Mouse (Mus musculus) intestine, embryonic 14.5 days (tissue): ENCODE measurements at regions not wholly inside any gene's neighbourhood (a gene's known extent, or its start where the extent isn't known, plus 50 kb on each side); places are given as distances from the start of the nearest gene placed in this dataset.

Experiments
- ATAC-seq: fragments of 200-750 bp; cut with Nextera tagmentation; replicated peaks from 2 replicates; pipeline ENCODE4 v1.8.0; 2017; ENCODE audit warnings: low read depth, moderate number of reproducible peaks, moderate TSS enrichment, moderate library complexity; ENCODE audit not compliant: low FRiP score, low TSS enrichment
- DNase-seq: peaks from one replicate; pipeline ENCODE4 v3.0.0-alpha.2; 2018; ENCODE audit warnings: low spot score
- H3K27ac ChIP-seq: fragments of 300-500 bp; sonication (generic); 2 replicates; pipeline ENCODE4 v1.5.1; 2014; ENCODE audit warnings: low read depth, mild to moderate bottlenecking, control low read depth
- H3K27me3 ChIP-seq: fragments of 300-500 bp; sonication (generic); replicated peaks from 2 replicates; pipeline ENCODE4 v1.6.1; 2014; ENCODE audit warnings: low read length, control low read depth; ENCODE audit not compliant: control insufficient read depth, insufficient read depth
- H3K36me3 ChIP-seq: fragments of 300-500 bp; sonication (generic); 2 replicates; pipeline ENCODE4 v1.6.1; 2014; ENCODE audit warnings: low read length, control low read depth; ENCODE audit not compliant: control insufficient read depth, insufficient read depth
- H3K4me1 ChIP-seq: fragments of 300-500 bp; sonication (generic); replicated peaks from 2 replicates; pipeline ENCODE4 v1.6.1; 2014; ENCODE audit warnings: low read length, control low read depth, mixed read lengths; ENCODE audit not compliant: control insufficient read depth, insufficient read depth
- H3K4me2 ChIP-seq: fragments of 300-500 bp; sonication (generic); 2 replicates; pipeline ENCODE4 v1.6.1; 2014; ENCODE audit warnings: low read length
- H3K4me3 ChIP-seq: fragments of 300-500 bp; sonication (generic); 2 replicates; pipeline ENCODE4 v1.5.1; 2014; ENCODE audit warnings: low read depth, low read length, control low read depth, mixed read lengths
- H3K9ac ChIP-seq: fragments of 300-500 bp; sonication (generic); 2 replicates; pipeline ENCODE4 v1.6.1; 2014; ENCODE audit warnings: mild to moderate bottlenecking, low read length
- H3K9me3 ChIP-seq: fragments of 300-500 bp; sonication (generic); 2 replicates; pipeline ENCODE4 v1.6.1; 2016; ENCODE audit warnings: low read length, control low read depth; ENCODE audit not compliant: control insufficient read depth
- WGBS: fragments of 180-500 bp; shearing (Covaris S2); extraction: QIAGEN DNeasy Blood & Tissue Kit; methylation state at CpG from one replicate; pipeline ENCODE4 v1.1.7; 2014; 5-methylcytosine and 5-hydroxymethylcytosine counted together

DNA sequence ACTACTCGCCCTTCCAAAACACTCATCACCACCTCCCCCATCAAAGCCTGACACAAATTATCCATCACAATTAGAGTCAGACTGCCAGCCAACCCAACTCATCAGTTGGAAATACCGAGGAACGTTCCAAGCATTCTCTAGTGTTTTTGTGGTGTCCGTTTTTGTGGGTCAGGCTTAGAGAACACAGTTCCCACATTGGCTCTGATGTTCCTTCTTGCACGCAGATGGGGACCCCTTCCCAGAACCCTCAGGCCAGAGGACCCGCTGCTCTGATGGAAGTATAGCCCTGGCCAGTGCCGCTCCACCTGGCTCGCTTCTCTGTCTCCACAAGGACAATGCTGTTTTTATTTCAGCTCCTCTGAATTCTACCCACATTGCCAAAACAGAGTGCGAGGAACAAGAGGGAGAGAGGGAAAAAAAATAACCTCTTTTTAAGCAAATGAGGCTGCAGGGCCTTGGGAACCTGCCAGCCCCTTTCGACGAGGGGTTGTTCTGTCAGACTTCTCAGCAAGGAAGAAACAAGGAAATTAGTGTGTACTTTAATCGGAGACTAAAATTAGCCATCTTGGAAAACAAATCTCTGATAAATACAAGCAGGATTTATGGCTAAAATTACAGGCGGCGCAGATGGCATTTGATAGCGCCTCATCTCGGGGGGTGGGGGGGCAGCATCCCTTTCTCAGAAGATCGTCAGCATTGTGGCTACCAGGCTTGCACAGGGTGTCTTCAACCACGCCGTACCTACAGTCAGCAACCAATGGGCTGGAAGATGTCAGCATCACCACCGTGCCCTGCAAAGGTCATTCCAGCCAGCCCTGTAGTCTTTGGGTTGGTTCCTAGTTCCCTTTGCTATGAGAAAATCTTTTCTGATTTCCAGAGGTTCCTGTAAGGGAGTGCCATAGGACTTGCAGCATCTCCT is 191.4 kb upstream of the Zdhhc25 start:
- Histone ChIP-seq H3K4me2 (no peak overlapping the region), H3K36me3 (no peaks in the 10 kb centered on the region), H3K27ac (no peak overlapping the region), H3K9me3 (no peaks in the 10 kb centered on the region; the same call in 1 of the 2 replicates), H3K9ac (no peak overlapping the region), H3K4me1 (no peaks in the 10 kb centered on the region), H3K27me3 (no peaks in the 10 kb centered on the region), H3K4me3 (no peak overlapping the region)
- no peak for DNase-seq
- ATAC-seq = no peak
- WGBS = 83% methylated on average over 20 of the region's 20 CpGs

- DNase-seq (no peak), ATAC-seq (no peak)
- WGBS = 77% methylated on average over 4 of the region's 4 CpGs
- Histone ChIP-seq H3K36me3 (no peaks in the 10 kb centered on the region), H3K4me1 (no peaks in the 10 kb centered on the region), H3K9ac (no peak overlapping the region), H3K4me3 (no peak overlapping the region), H3K27me3 (no peaks in the 10 kb centered on the region), H3K9me3 (no peaks in the 10 kb centered on the region; the same call in 1 of the 2 replicates), H3K4me2 (no peak overlapping the region), H3K27ac (no peak overlapping the region)
Observed at GRCm38 (mm10) chr15:88414206-88414605, 185.9 kb upstream of the Zdhhc25 start.

DNA sequence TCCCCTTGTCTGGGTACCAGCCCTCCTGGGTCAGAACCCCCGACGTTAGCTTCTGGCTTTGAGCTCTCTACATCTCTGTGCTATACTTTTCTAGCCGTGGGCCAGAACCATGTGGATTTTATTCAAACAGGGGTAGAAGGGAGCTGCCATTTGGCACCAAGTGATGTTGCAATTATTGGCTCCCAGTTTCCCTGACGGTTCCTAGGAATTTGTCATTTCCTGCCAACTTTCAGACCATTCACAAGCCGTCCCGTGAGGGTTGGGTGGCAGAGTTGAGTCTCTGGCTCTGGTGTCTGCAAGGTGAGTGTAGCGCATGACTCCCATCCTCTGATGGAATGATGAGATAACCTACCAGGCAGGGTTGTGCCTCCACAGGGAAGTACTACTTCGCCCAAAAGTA is 181.2 kb upstream of the Zdhhc25 start:
- Histone ChIP-seq H3K27ac (no peak overlapping the region), H3K9me3 (no peaks in the 10 kb centered on the region), H3K9ac (no peak overlapping the region), H3K36me3 (no peaks in the 10 kb centered on the region), H3K4me1 (no peaks in the 10 kb centered on the region), H3K4me2 (no peak overlapping the region), H3K4me3 (no peak overlapping the region), H3K27me3 (no peaks in the 10 kb centered on the region)
- ATAC-seq (no peak), DNase-seq (no peak)
- 76% methylated on average over 8 of the region's 8 CpGs for WGBS

- 60% methylated on average over 7 of the region's 7 CpGs for WGBS
- H3K4me1 ChIP-seq = no peaks in the 10 kb centered on the region
- DNase-seq (peak; percentile 66), ATAC-seq (no peak)
- H3K27me3 ChIP-seq = no peaks in the 10 kb centered on the region
- no peaks in the 10 kb centered on the region for H3K9me3 ChIP-seq
- no peak overlapping the region for H3K4me2 ChIP-seq
- H3K9ac ChIP-seq = no peak overlapping the region
- H3K27ac ChIP-seq = no peak overlapping the region
- H3K4me3 ChIP-seq = no peak overlapping the region
- no peaks in the 10 kb centered on the region for H3K36me3 ChIP-seq
Observed at GRCm38 (mm10) chr15:88428441-88428840, 171.7 kb upstream of the Zdhhc25 start.

DNA sequence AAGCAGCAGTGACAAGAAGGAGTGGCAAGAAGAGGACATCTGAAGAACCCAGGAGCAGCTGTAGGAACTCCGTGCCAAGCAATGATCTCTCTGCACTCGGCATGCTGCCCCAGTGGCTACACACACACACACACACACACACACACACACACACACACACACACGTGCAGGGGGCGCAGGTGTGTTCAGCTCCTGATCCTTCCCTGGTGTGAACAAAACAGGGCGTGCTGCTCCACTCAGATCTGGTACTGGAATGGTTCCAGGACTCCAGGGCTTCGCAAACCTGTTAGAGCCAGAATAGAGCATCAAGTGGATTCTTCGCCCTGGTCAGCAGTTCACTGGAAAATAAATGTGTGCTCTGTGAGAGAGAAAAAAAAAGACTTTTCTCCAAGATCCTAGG is 169.2 kb upstream of the Zdhhc25 start:
- Histone ChIP-seq H3K36me3 (no peaks in the 10 kb centered on the region), H3K4me3 (no peak overlapping the region), H3K27me3 (no peaks in the 10 kb centered on the region), H3K4me1 (no peaks in the 10 kb centered on the region), H3K9me3 (no peaks in the 10 kb centered on the region), H3K9ac (no peak overlapping the region), H3K4me2 (no peak overlapping the region), H3K27ac (no peak overlapping the region)
- DNase-seq = no peak
- ATAC-seq = no peak
- 85% methylated on average over 7 of the region's 7 CpGs for WGBS

DNA sequence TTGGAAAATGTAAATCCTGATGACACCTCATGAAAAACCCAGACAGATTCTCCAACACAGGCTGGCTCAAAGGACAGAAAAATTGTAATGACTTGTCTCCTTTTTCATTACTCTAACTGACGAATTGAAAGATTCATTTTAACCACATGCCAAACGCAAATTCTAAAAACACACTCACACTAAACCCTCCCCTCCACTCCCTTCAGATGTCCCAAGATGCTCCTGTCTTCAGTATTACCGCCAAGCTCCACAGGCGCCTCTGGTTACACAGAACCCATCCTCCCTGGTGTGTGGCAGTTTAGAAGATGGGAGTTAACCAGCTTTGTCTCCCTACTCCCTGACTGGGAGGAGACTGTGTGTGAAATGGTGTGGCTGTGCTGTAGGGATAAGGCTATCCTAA is 151.8 kb upstream of the Zdhhc25 start:
- no peak for DNase-seq
- ATAC-seq = no peak
- no peak overlapping the region for H3K4me2 ChIP-seq
- no peaks in the 10 kb centered on the region for H3K9me3 ChIP-seq
- no peaks in the 10 kb centered on the region for H3K4me1 ChIP-seq
- H3K9ac ChIP-seq = no peak overlapping the region
- WGBS = 78% methylated on average over 4 of the region's 4 CpGs
- no peaks in the 10 kb centered on the region for H3K36me3 ChIP-seq
- H3K27me3 ChIP-seq = no peaks in the 10 kb centered on the region
- no peak overlapping the region for H3K4me3 ChIP-seq
- no peak overlapping the region for H3K27ac ChIP-seq

DNA sequence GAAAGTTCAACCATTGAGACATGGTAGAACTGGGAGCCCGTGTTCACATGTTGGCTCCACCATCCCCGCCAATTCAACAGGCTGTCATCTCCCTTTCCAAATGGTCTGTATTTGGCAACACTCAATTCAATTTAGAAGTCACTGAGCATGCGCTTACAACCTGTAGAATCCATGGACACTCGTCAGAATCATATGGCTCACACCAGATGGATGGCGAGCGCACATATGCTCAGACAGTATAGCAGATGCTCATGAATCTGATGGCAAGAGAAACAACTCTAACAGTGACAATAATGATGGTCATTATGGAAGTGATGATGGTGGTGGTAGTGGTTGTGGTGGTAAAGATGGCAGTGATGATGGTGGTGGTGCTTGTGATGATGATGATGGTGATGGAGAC is 148.9 kb upstream of the Zdhhc25 start:
- no peak overlapping the region for H3K4me2 ChIP-seq
- ATAC-seq (no peak), DNase-seq (no peak)
- 93% methylated on average over 6 of the region's 6 CpGs for WGBS
- H3K36me3 ChIP-seq = no peaks in the 10 kb centered on the region
- no peak overlapping the region for H3K27ac ChIP-seq
- no peaks in the 10 kb centered on the region for H3K4me1 ChIP-seq
- no peaks in the 10 kb centered on the region for H3K9me3 ChIP-seq
- no peak overlapping the region for H3K4me3 ChIP-seq
- H3K27me3 ChIP-seq = no peaks in the 10 kb centered on the region
- no peak overlapping the region for H3K9ac ChIP-seq

DNA sequence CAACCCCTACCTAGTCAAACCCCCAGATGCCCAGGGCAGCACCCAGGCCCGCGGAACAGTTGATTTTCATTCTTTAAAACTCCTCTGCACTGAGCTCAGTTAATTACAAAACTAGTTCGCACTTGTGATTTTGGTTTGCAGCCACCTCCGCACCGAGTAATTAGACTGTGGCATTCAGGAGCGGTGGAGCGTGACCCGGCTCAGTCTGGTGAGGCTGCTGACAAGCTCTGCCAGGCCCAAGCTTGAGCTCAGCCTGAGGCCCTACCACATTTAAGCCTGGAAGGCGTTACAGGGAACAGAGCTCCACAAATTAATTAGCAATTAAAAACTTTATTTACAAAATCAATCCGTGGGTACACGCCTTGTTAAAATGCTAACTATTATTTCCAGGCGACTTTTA is 132.0 kb upstream of the Zdhhc25 start:
- Histone ChIP-seq H3K4me3 (no peak overlapping the region), H3K9ac (no peak overlapping the region), H3K27ac (no peak overlapping the region), H3K4me1 (no peaks in the 10 kb centered on the region), H3K27me3 (no peaks in the 10 kb centered on the region), H3K9me3 (no peaks in the 10 kb centered on the region), H3K36me3 (no peaks in the 10 kb centered on the region), H3K4me2 (no peak overlapping the region)
- WGBS = 79% methylated on average over 12 of the region's 12 CpGs
- DNase-seq (no peak), ATAC-seq (no peak)

- ATAC-seq (no peak), DNase-seq (peak; percentile 53)
- no peak overlapping the region for H3K4me2 ChIP-seq
- no peaks in the 10 kb centered on the region for H3K27me3 ChIP-seq
- H3K9me3 ChIP-seq = no peaks in the 10 kb centered on the region
- H3K4me3 ChIP-seq = no peak overlapping the region
- no peak overlapping the region for H3K9ac ChIP-seq
- 31% methylated on average over 2 of the region's 2 CpGs for WGBS
- no peaks in the 10 kb centered on the region for H3K4me1 ChIP-seq
- H3K27ac ChIP-seq = no peak overlapping the region
- H3K36me3 ChIP-seq = no peaks in the 10 kb centered on the region
Observed at GRCm38 (mm10) chr15:88468810-88469209, 131.3 kb upstream of the Zdhhc25 start.
